Mouse (Mus musculus) intestine, postnatal 0 days (tissue): ENCODE measurements around the gene Nme4. TPM values are rescaled to one million over a fixed set of nuclear protein-coding genes. Genes with fewer than 3 reads are reported as not detected.

Experiments used
- ATAC-seq: fragments of 200-750 bp; cut with Nextera tagmentation; 2 replicates; pipeline ENCODE4 v1.8.0; 2017; ENCODE audit warnings: mild to moderate bottlenecking, moderate TSS enrichment, moderate library complexity
- H3K27ac ChIP-seq: fragments of 300-500 bp; sonication (generic); 2 replicates; pipeline ENCODE4 v1.5.1; 2014; ENCODE audit warnings: mild to moderate bottlenecking, low read depth, low read length, moderate library complexity
- H3K27me3 ChIP-seq: fragments of 300-500 bp; sonication (generic); replicated peaks from 2 replicates; pipeline ENCODE4 v1.6.1; 2014; ENCODE audit warnings: low read length, mixed read lengths; ENCODE audit not compliant: control insufficient read depth, insufficient read depth
- H3K36me3 ChIP-seq: fragments of 300-500 bp; sonication (generic); 2 replicates; pipeline ENCODE4 v1.6.1; 2014; ENCODE audit warnings: mild to moderate bottlenecking, moderate library complexity; ENCODE audit not compliant: control insufficient read depth, insufficient read depth
- H3K4me1 ChIP-seq: fragments of 300-500 bp; sonication (generic); replicated peaks from 2 replicates; pipeline ENCODE4 v1.6.1; 2014; ENCODE audit warnings: antibody characterized with exemption, low read length, mixed read lengths; ENCODE audit not compliant: control insufficient read depth, insufficient read depth
- H3K4me2 ChIP-seq: fragments of 300-500 bp; sonication (generic); replicated peaks from 2 replicates; pipeline ENCODE4 v1.6.1; 2014; ENCODE audit warnings: low read depth, mild to moderate bottlenecking, moderate library complexity
- H3K4me3 ChIP-seq: fragments of 300-500 bp; sonication (generic); 2 replicates; pipeline ENCODE4 v1.5.1; 2014; ENCODE audit warnings: low read depth, low read length
- H3K9ac ChIP-seq: fragments of 300-500 bp; sonication (generic); 2 replicates; pipeline ENCODE4 v1.6.1; 2014; ENCODE audit warnings: mild to moderate bottlenecking, low read depth, low read length
- H3K9me3 ChIP-seq: fragments of 300-500 bp; sonication (generic); 2 replicates; pipeline ENCODE4 v1.6.1; 2016; ENCODE audit warnings: mixed run types; ENCODE audit not compliant: control insufficient read depth
- CTCF ChIP-seq: sonication (generic); IDR thresholded peaks from 2 replicates; pipeline ENCODE4 v1.5.1; 2016; ENCODE audit warnings: low read depth, mild to moderate bottlenecking, control low read depth, antibody characterized with exemption, moderate library complexity
- WGBS: fragments of 180-500 bp; shearing (Covaris S2); extraction: QIAGEN DNeasy Blood & Tissue Kit; methylation state at CpG from one replicate; pipeline ENCODE4 v1.1.7; 2014; 5-methylcytosine and 5-hydroxymethylcytosine counted together
- polyA plus RNA-seq: library from polyadenylated mRNA; unstranded; fragments of >200 nt; fragmentation: Nextera tagmentation; extraction: Ambion mirVana; gene quantifications from 2 replicates; pipeline ENCODE4 v1.2.1, GENCODE M21; 2015

The Nme4 gene
- polyA plus RNA-seq, result 18.5 and 20.4 TPM in 2 replicates

DNA sequence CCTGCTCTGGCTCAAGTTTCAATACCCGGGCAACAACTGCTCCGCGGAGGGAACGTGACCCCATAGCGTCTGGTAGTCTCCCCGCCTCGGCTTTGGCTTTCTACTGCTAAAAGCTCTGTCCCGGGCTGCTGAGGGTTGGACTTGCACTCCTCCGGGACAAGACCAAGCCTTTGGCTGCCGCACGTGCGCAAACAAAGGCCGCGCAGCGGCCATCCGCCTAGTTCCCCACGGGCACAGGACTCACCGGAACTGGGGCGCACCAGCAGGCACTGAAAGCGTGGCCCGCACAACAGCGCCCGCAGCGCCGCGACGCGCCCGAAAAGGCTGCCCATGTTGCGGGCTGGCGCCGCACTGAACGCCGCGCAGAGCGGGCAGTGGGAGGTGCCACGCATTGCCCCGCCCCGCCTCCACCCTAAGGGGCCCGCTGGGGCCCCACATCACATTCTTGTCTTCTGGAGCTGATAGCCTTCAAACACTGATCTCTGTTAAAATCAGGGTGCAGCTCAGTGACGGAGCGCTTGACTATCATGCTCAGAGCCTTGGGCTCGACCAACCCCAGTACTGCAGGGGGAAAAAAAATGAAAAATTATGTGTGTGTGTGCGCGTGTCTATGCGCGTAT is at the start of gene Nme4:
Gene Nme4 (minus strand): TSS at position 482 of the 620 bp plus-strand sequence.
- no peak for TF ChIP-seq CTCF
- no peaks in the 10 kb centered on the region for H3K4me1 ChIP-seq
- ATAC-seq, result peak; percentile 72
- H3K9ac ChIP-seq, result peak within 1 kb of the TSS; percentile 62
- H3K9me3 ChIP-seq, result no peaks in the 10 kb centered on the region
- under 1% methylated on average over 47 of the region's 47 CpGs for WGBS
- H3K4me3 ChIP-seq, result peak within 1 kb of the TSS; percentile 53
- peaks cover 4% of the 10 kb centered on the region; the same call in 1 of the 2 replicates for H3K36me3 ChIP-seq
- no peaks in the 10 kb centered on the region for H3K27me3 ChIP-seq
- H3K27ac ChIP-seq, result no peak within 1 kb of the TSS
- H3K4me2 ChIP-seq, result peak within 1 kb of the TSS; percentile 87

DNA sequence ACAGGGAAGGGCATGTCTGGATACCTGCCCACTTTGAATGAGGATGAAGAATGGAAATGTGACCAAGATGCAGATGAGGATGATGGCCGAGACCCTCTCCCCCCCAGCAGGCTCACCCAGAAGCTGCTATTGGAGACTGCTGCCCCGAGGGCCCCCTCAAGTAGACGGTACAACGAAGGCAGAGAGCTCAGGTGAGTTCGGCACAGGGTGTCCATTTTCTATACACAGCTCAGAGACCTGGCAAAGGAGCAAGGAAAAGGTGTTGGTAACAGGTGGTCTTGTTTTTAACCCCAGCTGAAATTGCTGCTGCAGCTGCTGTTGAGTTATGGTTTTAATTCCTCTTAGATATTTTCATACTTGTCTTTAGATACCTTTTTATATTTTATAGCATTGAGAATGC is 48.0 kb upstream of the Nme4 start:
- no peak for TF ChIP-seq CTCF
- Histone ChIP-seq H3K9ac (no peak overlapping the region), H3K27ac (no peak overlapping the region), H3K4me1 (no peaks in the 10 kb centered on the region), H3K4me3 (no peak overlapping the region), H3K27me3 (no peaks in the 10 kb centered on the region), H3K36me3 (peaks cover 28% of the 10 kb centered on the region; the same call in 1 of the 2 replicates), H3K4me2 (no peak overlapping the region), H3K9me3 (no peaks in the 10 kb centered on the region)
- 95% methylated on average over 5 of the region's 5 CpGs for WGBS
- no peak for ATAC-seq

DNA sequence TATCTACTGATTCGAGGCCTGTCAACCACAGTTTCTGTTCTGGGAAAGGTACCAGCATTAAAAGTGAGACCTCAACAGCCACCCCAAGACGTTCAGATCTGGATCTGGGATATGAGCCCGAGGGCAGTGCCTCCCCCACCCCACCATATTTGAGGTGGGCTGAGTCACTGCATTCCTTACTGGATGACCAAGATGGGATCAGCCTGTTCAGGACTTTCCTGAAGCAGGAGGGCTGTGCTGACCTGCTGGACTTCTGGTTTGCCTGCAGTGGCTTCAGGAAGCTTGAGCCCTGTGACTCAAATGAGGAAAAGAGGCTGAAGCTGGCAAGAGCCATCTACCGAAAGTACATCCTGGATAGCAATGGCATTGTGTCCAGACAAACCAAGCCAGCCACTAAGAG is 47.4 kb upstream of the Nme4 start:
- no peak for TF ChIP-seq CTCF
- ATAC-seq, result no peak
- 79% methylated on average over 4 of the region's 4 CpGs for WGBS

DNA sequence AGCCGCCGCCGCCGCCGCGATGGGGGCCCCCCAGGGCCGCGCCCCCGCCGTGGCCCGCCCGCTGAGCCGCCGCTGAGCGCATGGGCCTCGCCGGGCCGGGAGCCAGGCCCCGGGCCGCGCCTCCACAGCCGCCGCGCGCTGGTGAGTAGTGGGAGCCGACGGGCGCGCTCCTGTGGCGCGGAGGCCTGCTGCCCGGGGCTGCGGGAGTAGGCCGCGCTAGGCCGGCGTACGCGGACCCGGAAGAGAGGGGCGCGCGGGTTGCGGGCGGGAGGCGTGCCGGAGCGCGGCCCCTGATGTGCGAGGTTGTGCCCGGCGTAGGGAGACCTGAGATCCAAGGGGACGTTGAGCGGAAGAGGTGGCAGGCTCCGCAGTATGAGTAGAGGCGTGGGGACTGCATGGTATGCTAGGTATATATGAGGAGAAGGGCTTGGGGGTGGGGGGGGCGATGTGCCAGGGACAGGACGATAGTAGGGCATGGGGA is 43.5 kb upstream of the Nme4 start:
- H3K4me2 ChIP-seq, result peak overlapping the region; percentile 86
- ATAC-seq, result peak; percentile 71
- peak overlapping the region; percentile 92 for H3K27ac ChIP-seq
- H3K9ac ChIP-seq, result peak overlapping the region; percentile 98
- no peaks in the 10 kb centered on the region for H3K27me3 ChIP-seq
- H3K4me3 ChIP-seq, result peak overlapping the region; percentile 75
- H3K4me1 ChIP-seq, result no peaks in the 10 kb centered on the region
- peaks cover 17% of the 10 kb centered on the region; the same call in 1 of the 2 replicates for H3K36me3 ChIP-seq
- under 1% methylated on average over 44 of the region's 58 CpGs for WGBS
- TF ChIP-seq CTCF, result no peak
- no peaks in the 10 kb centered on the region for H3K9me3 ChIP-seq

More for the DNA sequence above, 47.4 kb upstream of the Nme4 start:
- no peak overlapping the region for H3K27ac ChIP-seq
- H3K9ac ChIP-seq, result no peak overlapping the region
- H3K4me3 ChIP-seq, result no peak overlapping the region
- H3K36me3 ChIP-seq, result peaks cover 28% of the 10 kb centered on the region; the same call in 1 of the 2 replicates
- H3K27me3 ChIP-seq, result no peaks in the 10 kb centered on the region
- no peaks in the 10 kb centered on the region for H3K4me1 ChIP-seq
- H3K4me2 ChIP-seq, result no peak overlapping the region
- no peaks in the 10 kb centered on the region for H3K9me3 ChIP-seq

DNA sequence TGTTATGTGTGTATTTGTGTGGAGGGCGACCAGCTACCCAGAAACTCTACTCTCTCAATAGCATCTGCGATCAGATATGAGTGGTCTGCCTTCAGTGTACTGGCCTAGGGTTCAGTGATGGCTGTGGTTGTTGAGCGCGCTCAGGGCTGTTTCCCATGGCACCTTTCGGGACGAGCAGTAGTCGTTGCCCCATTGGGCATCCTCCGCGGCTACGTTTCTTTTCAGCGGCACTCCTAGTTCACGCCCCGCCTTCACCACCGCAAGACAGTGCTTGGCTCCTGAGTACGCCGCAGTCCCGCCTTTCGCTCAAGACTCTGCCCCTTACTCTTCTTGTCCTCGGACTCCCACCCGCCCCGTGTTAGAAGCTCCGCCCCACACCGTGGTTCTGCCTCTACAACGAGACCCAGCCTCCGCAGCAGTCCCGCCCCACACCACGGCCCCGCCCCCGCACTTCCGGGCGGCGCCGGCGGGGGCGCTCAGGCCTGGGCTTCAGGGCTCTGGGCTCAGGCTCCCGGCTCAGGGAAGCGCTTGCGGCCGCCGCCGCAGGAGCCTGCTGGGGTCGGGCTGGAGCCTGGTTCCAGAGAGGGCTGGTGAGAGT is 42.9 kb upstream of the Nme4 start, which contains the start of gene Axin1:
Gene Axin1 (plus strand): TSS at position 450 of the 598 bp plus-strand sequence.
- WGBS, result under 1% methylated on average over 42 of the region's 42 CpGs
- Histone ChIP-seq H3K9ac (peak within 1 kb of the TSS; percentile 98), H3K4me2 (peak within 1 kb of the TSS; percentile 86), H3K27me3 (no peaks in the 10 kb centered on the region), H3K27ac (peak within 1 kb of the TSS; percentile 92), H3K4me1 (no peaks in the 10 kb centered on the region), H3K4me3 (peak within 1 kb of the TSS; percentile 75), H3K9me3 (no peaks in the 10 kb centered on the region), H3K36me3 (peaks cover 12% of the 10 kb centered on the region; the same call in 1 of the 2 replicates)
- ATAC-seq, result peak; percentile 97
- TF ChIP-seq CTCF, result peak; percentile 76

DNA sequence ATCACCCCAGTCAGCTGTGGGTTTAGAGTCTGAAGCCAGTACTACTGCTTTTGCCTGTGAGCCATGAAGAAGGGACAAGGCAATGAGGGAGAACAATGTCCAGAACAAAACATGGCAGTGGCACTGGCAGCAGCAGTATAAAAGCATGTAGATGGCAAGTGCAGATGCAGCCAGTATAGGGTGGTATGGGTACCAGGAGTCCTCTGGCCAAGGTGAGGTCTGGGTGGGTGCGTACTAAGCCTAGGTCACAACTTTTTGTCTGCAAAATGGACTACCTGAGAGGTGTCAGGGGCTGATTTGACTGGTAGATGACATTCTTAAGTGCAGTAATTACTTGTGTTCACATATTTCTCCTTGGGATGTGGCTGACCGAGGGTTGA is 42.3 kb upstream of the Nme4 start:
- no peak overlapping the region; the same call in 1 of the 2 replicates for H3K4me3 ChIP-seq
- no peak for TF ChIP-seq CTCF

More for the DNA sequence above, 42.3 kb upstream of the Nme4 start:
- 0 out of 2 replicates have a peak, but pooled peaks cover 6% of the 10 kb centered on the region for H3K36me3 ChIP-seq
- H3K9ac ChIP-seq, result 0 out of 2 replicates have a peak overlapping the region, but pooled peaks have one; percentile 22
- H3K27ac ChIP-seq, result 0 out of 2 replicates have a peak overlapping the region, but pooled peaks have one; percentile 92
- 66% methylated on average over 2 of the region's 2 CpGs for WGBS
- no peaks in the 10 kb centered on the region for H3K4me1 ChIP-seq
- peak overlapping the region; percentile 86 for H3K4me2 ChIP-seq
- no peaks in the 10 kb centered on the region for H3K27me3 ChIP-seq
- H3K9me3 ChIP-seq, result no peaks in the 10 kb centered on the region
- no peak for ATAC-seq
